Mouse (Mus musculus) liver, adult 2 months (tissue): ENCODE results near the gene Ube3c.

Source experiments
- CTCF ChIP-seq: fragments of 200-500 bp; IDR thresholded peaks from 2 replicates; pipeline ENCODE4 v1.5.1; 2011; ENCODE audit warnings: low read depth, low read length, control low read depth
- POLR2A ChIP-seq: fragments of 200-500 bp; IDR thresholded peaks from 2 replicates; pipeline ENCODE4 v1.6.1; 2011; ENCODE audit warnings: low read length, control low read depth; ENCODE audit not compliant: insufficient read depth; ENCODE audit errors: extremely low read depth

DNA sequence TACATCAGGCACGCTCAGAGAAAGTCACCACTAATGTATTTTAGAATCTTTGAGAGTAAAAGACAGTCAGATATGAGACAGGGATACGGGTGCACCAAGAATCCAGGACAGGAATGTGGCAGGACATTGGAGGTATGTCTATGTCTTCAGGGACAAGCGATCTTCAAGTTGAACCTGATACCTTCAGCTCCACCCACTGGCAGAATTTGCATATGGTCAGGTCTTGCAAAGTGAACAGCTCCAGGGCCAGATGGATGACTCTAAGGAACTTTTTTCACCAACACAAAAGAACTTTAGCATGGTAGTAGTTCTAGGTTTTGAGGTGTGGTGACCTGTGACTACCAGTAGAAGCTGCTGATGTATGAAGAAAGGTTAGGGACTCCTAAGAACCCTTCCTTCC, 62.7 kb downstream of the Ube3c start:
- TF ChIP-seq CTCF (no peak), POLR2A (no peak)
